Mouse (Mus musculus) neural tube, embryonic 10.5 days (tissue): ENCODE results near the gene Zc3h18.

Experiments
- DNase-seq: peaks from one replicate; pipeline ENCODE4 v3.0.0-alpha.2; 2017; ENCODE audit warnings: low spot score; ENCODE audit errors: extremely low spot score

Gene Zc3h18

DNA sequence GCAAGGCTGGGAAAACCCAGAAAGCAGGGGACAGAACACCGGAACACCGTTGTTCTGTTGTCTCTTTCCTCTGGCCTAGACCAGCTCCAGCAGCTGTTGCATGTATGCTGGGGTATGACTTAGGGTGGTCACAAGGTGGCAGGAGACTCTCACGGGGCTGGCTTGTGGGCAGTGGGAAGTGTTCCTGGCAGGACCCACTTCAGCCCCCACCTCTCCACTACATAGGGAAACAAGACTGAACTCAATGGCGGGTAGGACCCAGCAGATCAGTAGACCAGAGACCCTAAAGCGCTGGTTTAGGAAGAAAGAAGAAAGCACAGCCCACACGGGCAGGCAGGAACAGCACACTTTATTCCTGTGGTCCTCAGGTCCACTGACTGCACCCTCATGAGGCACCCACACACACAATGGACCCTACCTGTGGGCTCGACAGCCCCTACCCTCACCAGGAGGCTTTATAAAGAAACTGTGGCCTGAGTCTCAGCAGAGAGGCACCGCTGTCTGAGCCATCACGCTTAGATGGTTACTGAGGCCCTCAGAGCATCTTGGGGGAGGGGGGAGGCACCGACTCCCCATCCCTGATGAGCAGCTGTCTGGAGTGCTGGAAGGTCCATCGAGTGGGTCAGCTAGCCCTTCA lies 57.0 kb downstream of the Zc3h18 start:
- DNase-seq = no peak

GRCm38 (mm10) chr8:122435375-122435774 lies 59.0 kb downstream of the Zc3h18 start:
- no peak for DNase-seq

DNA sequence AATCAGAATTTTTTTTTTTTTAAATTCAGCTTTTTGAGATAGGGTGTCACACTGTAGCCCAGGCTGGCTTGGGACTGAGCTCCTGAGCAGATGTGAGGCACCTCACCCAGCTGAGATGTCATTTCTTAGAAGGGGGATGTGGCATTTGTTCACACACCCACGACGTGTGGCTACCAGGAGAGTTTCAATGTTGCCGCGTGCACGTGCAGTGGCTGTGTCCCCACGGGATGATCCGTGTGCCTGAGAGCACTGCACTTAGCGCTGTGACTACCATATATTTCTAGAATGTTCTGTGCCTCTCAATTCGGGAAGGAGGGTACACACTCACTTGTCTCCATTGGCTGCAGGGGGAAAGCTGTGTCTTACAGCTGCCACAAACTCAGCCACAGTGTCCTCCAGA lies 59.7 kb downstream of the Zc3h18 start:
- DNase-seq = no peak

- no peak for DNase-seq
Measured at GRCm38 (mm10) chr8:122436586-122437125, 60.2 kb downstream of the Zc3h18 start.

DNA sequence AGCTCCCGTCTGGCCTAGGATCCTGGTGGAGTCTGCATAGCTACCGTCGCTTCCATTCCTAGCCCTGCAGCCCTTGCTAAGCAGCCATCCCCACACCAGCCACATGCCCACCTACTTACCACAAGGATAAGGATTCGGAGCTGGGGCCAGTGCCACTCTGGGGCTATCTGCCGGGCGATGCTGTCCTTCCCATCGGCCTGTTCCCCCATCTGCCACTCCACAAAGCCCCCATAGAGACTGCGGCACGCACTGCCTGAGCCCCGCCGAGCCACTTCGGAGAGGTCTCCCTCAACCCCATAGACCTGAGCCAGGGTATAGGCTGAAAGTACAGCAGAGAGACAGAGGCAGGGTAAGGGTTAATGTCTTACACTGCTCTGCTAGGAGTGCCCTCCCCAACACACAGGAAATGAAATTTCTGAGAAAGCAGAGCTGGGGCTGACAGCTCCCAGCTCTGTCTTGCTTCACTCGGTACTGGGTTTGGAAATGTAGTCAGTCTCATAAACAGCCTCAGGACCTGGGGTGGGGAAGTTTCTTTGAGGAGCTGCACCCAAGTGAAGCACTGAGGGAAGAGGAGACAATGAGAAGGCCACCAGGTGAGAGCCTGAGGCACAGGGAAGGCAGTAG lies 61.4 kb downstream of the Zc3h18 start:
- DNase-seq = no peak

- no peak for DNase-seq
Measured at GRCm38 (mm10) chr8:122439336-122439735, 62.9 kb downstream of the Zc3h18 start.

DNA sequence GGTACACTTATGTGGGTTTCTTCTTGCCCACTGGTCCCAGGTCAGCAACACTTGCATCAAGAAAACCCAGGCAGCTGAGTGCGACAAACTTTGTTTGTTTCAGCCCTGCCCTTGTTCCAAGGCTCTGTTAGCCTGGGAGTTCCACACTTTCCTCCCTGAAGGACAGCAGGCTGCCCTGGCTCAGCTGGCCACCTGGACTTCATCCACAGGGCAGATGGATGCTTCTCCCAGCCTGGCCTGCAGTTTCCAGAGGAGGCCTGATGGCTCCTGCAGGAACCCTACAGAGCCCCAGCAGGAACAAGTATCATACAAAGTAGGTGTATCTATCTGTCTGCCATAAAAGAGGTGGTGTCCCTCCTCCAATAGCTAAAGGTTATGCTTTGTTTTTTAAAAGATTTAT lies 64.9 kb downstream of the Zc3h18 start:
- no peak for DNase-seq

DNA sequence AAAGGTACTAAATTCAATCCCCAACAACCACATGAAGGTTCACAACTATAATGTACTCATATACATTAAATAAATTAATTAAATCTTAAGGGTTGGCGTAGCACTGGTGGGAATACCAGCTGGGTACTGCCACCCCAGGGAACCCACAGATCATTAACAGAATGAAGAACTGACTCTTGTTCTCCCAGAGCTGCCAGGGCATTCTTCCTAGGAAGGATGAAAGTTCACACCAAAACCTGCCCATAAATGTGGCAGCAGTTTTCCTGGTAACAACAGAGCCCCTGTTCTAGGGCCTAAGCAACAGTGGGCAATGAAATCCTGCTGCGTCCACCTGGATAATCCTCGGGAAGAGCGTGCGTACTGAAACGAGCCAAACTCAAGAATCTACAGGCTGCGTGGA lies 65.9 kb downstream of the Zc3h18 start:
- DNase-seq = no peak

- DNase-seq = no peak
Measured at GRCm38 (mm10) chr8:122442781-122443180, 66.4 kb downstream of the Zc3h18 start.

DNA sequence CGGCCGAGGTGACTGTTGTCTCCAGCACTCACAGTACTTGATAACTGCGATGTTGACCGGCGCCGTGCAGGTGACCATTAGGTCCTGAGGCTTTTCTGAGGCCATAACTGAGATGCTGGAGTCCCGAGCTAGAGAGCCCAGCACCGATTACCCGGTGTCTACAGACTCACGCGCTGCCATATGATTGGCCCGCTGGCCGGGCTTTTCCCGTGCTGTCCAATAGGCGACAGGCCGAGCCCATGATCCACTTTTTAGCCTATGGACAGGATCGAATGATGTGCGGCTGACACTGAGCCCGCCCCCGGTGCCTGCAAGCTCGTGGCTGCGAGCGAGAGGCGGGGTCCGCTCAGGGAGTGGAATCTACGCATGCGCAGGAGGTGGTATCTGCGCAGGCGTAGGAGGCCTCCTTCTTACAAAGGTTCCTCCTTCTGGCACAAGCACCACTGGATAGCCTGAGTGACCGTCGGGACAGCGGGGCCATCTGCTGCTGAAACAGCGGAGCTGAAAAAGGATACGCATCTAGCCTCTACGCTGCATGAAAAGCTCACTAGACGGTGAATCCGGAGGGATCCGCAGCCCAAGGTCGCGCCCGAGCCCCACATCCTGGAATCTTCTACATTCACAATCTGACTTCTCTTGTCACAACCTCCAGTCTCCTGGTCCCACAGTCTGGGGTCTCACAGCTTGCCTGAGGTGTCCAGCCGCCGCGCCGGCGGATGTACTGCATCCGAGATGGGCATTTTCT lies 67.0 kb downstream of the Zc3h18 start, which contains the start of gene Mvd:
Mvd (minus strand) TSS at position 161 of the 745 bp plus-strand sequence.
- DNase-seq = peak; percentile 98

- peak; percentile 36 for DNase-seq
Measured at GRCm38 (mm10) chr8:122444058-122444748, 67.8 kb downstream of the Zc3h18 start.

DNA sequence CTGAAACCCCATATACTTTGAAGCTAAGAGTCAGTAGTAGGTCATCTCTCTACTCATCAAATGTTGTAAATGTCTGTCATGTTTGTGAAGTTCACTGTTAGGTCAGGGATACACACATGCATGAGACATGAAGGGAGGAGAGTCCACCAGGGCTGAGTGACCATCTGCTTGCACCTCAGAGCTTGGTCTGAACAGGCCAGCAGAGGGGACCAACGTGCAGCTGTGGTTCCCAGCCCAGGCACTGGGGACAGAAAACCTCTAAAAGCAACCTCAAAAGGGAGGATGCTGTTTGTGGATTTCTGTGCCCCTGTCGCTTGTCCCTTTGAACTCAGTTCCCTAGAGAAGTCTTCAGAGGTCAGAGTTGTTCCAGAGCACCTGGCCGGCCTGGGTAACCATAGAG lies 68.8 kb downstream of the Zc3h18 start:
- DNase-seq = no peak

GRCm38 (mm10) chr8:122451161-122451703 lies 74.8 kb downstream of the Zc3h18 start:
- no peak for DNase-seq

DNA sequence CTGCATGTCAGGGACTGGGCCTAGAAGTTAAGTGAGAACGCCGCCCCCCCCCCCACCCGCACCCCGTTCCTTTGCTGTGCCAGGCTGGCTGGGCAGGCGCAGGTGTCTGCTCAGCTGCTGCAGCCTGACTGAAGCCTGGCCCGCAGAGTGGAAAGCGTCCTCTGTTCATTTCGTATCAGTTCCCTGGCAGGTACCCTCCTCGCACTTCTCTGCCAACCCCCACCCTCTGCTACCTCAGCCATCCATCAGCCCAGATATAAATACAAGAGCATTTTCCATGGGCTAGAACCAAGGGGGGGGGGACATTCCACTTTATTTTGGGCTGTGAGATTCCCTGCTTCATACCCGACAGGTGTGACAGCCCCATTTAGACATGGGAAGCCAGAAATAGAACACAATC lies 75.7 kb downstream of the Zc3h18 start:
- DNase-seq = no peak

GRCm38 (mm10) chr8:122454409-122454808 lies 78.0 kb downstream of the Zc3h18 start:
- DNase-seq = no peak

GRCm38 (mm10) chr8:122457171-122457570 lies 80.8 kb downstream of the Zc3h18 start:
- no peak for DNase-seq

DNA sequence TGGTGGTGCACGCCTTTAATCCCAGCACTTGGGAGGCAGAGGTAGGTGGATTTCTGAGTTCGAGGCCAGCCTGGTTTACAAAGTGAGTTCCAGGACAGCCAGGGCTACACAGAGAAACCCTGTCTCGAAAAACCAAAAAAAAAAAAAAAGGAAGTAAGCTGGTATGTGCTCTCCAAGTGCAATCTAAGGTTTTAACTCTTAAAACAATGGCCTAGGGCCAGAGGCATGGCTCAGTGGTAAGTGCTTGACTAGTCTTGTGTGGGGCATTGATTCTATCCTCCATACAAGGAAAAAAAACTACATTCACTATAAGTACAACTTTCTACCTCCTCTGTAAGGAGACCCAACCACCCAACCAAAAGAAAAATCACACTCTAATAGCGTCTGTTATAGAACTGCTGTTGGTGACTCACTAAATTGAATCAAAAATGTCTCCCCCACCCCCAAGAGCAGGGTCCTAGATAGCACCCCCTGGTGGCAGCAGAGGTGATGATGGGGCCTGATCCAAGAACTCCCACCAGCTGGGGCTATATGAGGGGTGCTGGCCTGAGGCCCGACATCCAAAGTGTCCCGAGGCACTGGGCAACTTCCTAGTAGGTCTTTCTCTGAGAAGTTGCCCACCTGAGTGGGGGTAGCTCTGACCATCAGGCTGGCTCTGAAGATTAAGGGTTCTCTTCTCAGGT lies 83.0 kb downstream of the Zc3h18 start:
- DNase-seq = no peak

DNA sequence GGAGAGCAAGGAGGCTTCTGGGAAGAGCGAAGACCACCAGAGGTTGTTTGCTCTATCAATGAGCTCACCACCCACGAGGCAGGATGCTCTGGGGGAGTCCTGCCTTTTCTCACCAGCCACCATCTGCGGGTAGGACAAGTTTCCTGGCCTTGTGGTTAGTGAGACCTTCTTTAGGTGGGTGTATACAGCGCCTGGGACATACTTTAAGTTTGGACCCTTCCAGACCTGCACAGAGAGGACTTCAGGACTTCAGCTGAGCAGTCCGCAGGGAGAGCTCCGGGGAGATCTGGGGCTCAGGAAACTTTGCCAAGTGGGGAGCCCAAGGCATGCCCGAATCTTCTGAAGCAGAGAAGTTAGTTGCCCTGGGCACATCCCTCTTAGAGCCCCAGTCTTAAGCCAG lies 83.6 kb downstream of the Zc3h18 start:
- DNase-seq = no peak

- peak; percentile 39 for DNase-seq
Measured at GRCm38 (mm10) chr8:122460524-122461472, 84.4 kb downstream of the Zc3h18 start, which contains the start of gene Snai3. TSS of gene Snai3 (minus strand) at chr8:122460733.
